Mouse (Mus musculus): ENCODE measurements around the gene Zbtb1. TPM values are rescaled to one million over a fixed set of nuclear protein-coding genes. Genes with fewer than 3 reads are reported as not detected.

Gene Zbtb1
- polyA plus RNA-seq, 1 experiment from 2014 or later, result 6.4 TPM

GRCm38 (mm10) chr12:76405971-76406370, 35.9 kb downstream of the Zbtb1 start:
- peak overlapping the region; percentile 77 for H3K9ac ChIP-seq
- 3% methylated on average over 23 of the region's 23 CpGs for WGBS
- ATAC-seq (ENCODE audit: extremely low read depth, insufficient number of reproducible peaks, low FRiP score, low TSS enrichment), result no peak

GRCm38 (mm10) chr12:76407184-76407583, 37.1 kb downstream of the Zbtb1 start:
- 70% methylated on average over 1 of the region's 1 CpGs for WGBS
- peaks cover 26% of the 10 kb centered on the region for H3K4me1 ChIP-seq
- H3K27ac ChIP-seq (replicated peaks), result no peak overlapping the region
- peaks cover 35% of the 10 kb centered on the region for H3K27me3 ChIP-seq (replicated peaks)
- no peaks in the 10 kb centered on the region for H3K36me3 ChIP-seq
- H3K4me2 ChIP-seq, result no peak overlapping the region
- ATAC-seq (ENCODE audit: extremely low read depth, insufficient number of reproducible peaks, low FRiP score, low TSS enrichment), result no peak
- no peak overlapping the region for H3K4me3 ChIP-seq
- no peaks in the 10 kb centered on the region for H3K9me3 ChIP-seq
- no peak overlapping the region for H3K9ac ChIP-seq

More at GRCm38 (mm10) chr12:76405971-76406370, 35.9 kb downstream of the Zbtb1 start:
- peaks cover 35% of the 10 kb centered on the region for H3K27me3 ChIP-seq (replicated peaks)
- no peaks in the 10 kb centered on the region for H3K9me3 ChIP-seq
- H3K4me1 ChIP-seq, result peaks cover 26% of the 10 kb centered on the region
- peak overlapping the region; percentile 61 for H3K4me3 ChIP-seq
- no peak overlapping the region for H3K27ac ChIP-seq (replicated peaks)
- no peaks in the 10 kb centered on the region for H3K36me3 ChIP-seq
- H3K4me2 ChIP-seq, result peak overlapping the region; percentile 97

- Histone ChIP-seq H3K9ac (no peak overlapping the region), H3K36me3 (no peaks in the 10 kb centered on the region), H3K4me3 (no peak overlapping the region), H3K27me3 (replicated peaks) (peaks cover 35% of the 10 kb centered on the region), H3K4me2 (no peak overlapping the region), H3K9me3 (no peaks in the 10 kb centered on the region), H3K4me1 (peaks cover 18% of the 10 kb centered on the region), H3K27ac (replicated peaks) (no peak overlapping the region)
- WGBS, result 64% methylated on average over 4 of the region's 4 CpGs
- ATAC-seq (ENCODE audit: extremely low read depth, insufficient number of reproducible peaks, low FRiP score, low TSS enrichment), result no peak
These were observed 39.1 kb downstream of the Zbtb1 start for GRCm38 (mm10) chr12:76409166-76409565.

- H3K36me3 ChIP-seq, result no peaks in the 10 kb centered on the region
- peaks cover 5% of the 10 kb centered on the region; the same call in 1 of the 2 replicates for H3K27me3 ChIP-seq (replicated peaks)
- no peak overlapping the region for H3K27ac ChIP-seq (replicated peaks)
- 65% methylated on average over 12 of the region's 12 CpGs for WGBS
- peaks cover 6% of the 10 kb centered on the region for H3K4me1 ChIP-seq
- no peak overlapping the region for H3K4me3 ChIP-seq
- no peak overlapping the region for H3K9ac ChIP-seq
- ATAC-seq (ENCODE audit: extremely low read depth, insufficient number of reproducible peaks, low FRiP score, low TSS enrichment), result no peak
- H3K4me2 ChIP-seq, result no peak overlapping the region
- no peaks in the 10 kb centered on the region for H3K9me3 ChIP-seq
These were observed 45.4 kb downstream of the Zbtb1 start for GRCm38 (mm10) chr12:76415383-76416010.

- H3K4me3 ChIP-seq, result peak within 1 kb of the TSS; percentile 57
- H3K9ac ChIP-seq, result peak within 1 kb of the TSS; percentile 79
- peak within 1 kb of the TSS; percentile 83 for H3K4me2 ChIP-seq
- no peaks in the 10 kb centered on the region for H3K9me3 ChIP-seq
- under 1% methylated on average over 37 of the region's 37 CpGs for WGBS
- H3K36me3 ChIP-seq, result no peaks in the 10 kb centered on the region
- H3K27ac ChIP-seq (replicated peaks), result peak within 1 kb of the TSS; percentile 32; the same call in 1 of the 2 replicates
- peaks cover 5% of the 10 kb centered on the region; the same call in 1 of the 2 replicates for H3K27me3 ChIP-seq (replicated peaks)
- no peak for ATAC-seq (ENCODE audit: extremely low read depth, insufficient number of reproducible peaks, low FRiP score, low TSS enrichment)
- peaks cover 6% of the 10 kb centered on the region for H3K4me1 ChIP-seq
These were observed 47.4 kb downstream of the Zbtb1 start, which contains the start of gene Ppp1r36 for GRCm38 (mm10) chr12:76417433-76417854. Gene Ppp1r36 (plus strand): TSS chr12:76417538.

GRCm38 (mm10) chr12:76418346-76418745, 48.3 kb downstream of the Zbtb1 start:
- H3K4me2 ChIP-seq, result no peak overlapping the region
- no peaks in the 10 kb centered on the region for H3K36me3 ChIP-seq
- H3K27ac ChIP-seq (replicated peaks), result no peak overlapping the region
- H3K27me3 ChIP-seq (replicated peaks), result peaks cover 5% of the 10 kb centered on the region; the same call in 1 of the 2 replicates
- no peaks in the 10 kb centered on the region for H3K9me3 ChIP-seq
- no peak overlapping the region for H3K4me3 ChIP-seq
- 85% methylated on average over 5 of the region's 5 CpGs for WGBS
- ATAC-seq (ENCODE audit: extremely low read depth, insufficient number of reproducible peaks, low FRiP score, low TSS enrichment), result no peak
- peaks cover 6% of the 10 kb centered on the region for H3K4me1 ChIP-seq
- H3K9ac ChIP-seq, result no peak overlapping the region

- ATAC-seq (ENCODE audit: extremely low read depth, insufficient number of reproducible peaks, low FRiP score, low TSS enrichment), result no peak
- H3K9me3 ChIP-seq, result no peaks in the 10 kb centered on the region
These were observed 55.2 kb downstream of the Zbtb1 start for GRCm38 (mm10) chr12:76425256-76425655.

GRCm38 (mm10) chr12:76427546-76427945, 57.5 kb downstream of the Zbtb1 start:
- H3K27me3 ChIP-seq (replicated peaks), result no peaks in the 10 kb centered on the region
- 45% methylated on average over 5 of the region's 5 CpGs for WGBS
- no peak overlapping the region for H3K27ac ChIP-seq (replicated peaks)
- no peaks in the 10 kb centered on the region for H3K36me3 ChIP-seq
- ATAC-seq (ENCODE audit: extremely low read depth, insufficient number of reproducible peaks, low FRiP score, low TSS enrichment), result no peak
- H3K4me1 ChIP-seq, result peaks cover 17% of the 10 kb centered on the region
- H3K9ac ChIP-seq, result no peak overlapping the region
- no peaks in the 10 kb centered on the region for H3K9me3 ChIP-seq
- peak overlapping the region; percentile 41 for H3K4me2 ChIP-seq
- no peak overlapping the region for H3K4me3 ChIP-seq

More at GRCm38 (mm10) chr12:76425256-76425655, 55.2 kb downstream of the Zbtb1 start:
- no peaks in the 10 kb centered on the region for H3K27me3 ChIP-seq (replicated peaks)
- H3K4me3 ChIP-seq, result no peak overlapping the region
- no peak overlapping the region for H3K9ac ChIP-seq
- H3K27ac ChIP-seq (replicated peaks), result no peak overlapping the region
- no peak overlapping the region for H3K4me2 ChIP-seq
- WGBS, result 86% methylated on average over 3 of the region's 3 CpGs
- peaks cover 8% of the 10 kb centered on the region; the same call in 1 of the 2 replicates for H3K4me1 ChIP-seq
- no peaks in the 10 kb centered on the region for H3K36me3 ChIP-seq

GRCm38 (mm10) chr12:76430879-76431406, 60.9 kb downstream of the Zbtb1 start:
- Histone ChIP-seq H3K27ac (replicated peaks) (peak overlapping the region; percentile 40; the same call in 1 of the 2 replicates), H3K27me3 (replicated peaks) (0 out of 2 replicates have a peak, but pooled peaks cover 4% of the 10 kb centered on the region), H3K4me2 (no peak overlapping the region), H3K9ac (no peak overlapping the region), H3K36me3 (no peaks in the 10 kb centered on the region), H3K4me3 (no peak overlapping the region), H3K4me1 (peaks cover 36% of the 10 kb centered on the region), H3K9me3 (no peaks in the 10 kb centered on the region)
- 20% methylated on average over 5 of the region's 5 CpGs for WGBS
- no peak for ATAC-seq (ENCODE audit: extremely low read depth, insufficient number of reproducible peaks, low FRiP score, low TSS enrichment)

GRCm38 (mm10) chr12:76431431-76431830, 61.4 kb downstream of the Zbtb1 start:
- WGBS, result 75% methylated on average over 6 of the region's 6 CpGs
- 0 out of 2 replicates have a peak overlapping the region, but pooled peaks have one; percentile 40 for H3K27ac ChIP-seq (replicated peaks)

GRCm38 (mm10) chr12:76434111-76434510, 64.0 kb downstream of the Zbtb1 start:
- Histone ChIP-seq H3K4me2 (peak overlapping the region; percentile 73), H3K27ac (replicated peaks) (peak overlapping the region; percentile 26), H3K9me3 (no peaks in the 10 kb centered on the region), H3K4me3 (peak overlapping the region; percentile 56; the same call in 1 of the 2 replicates), H3K4me1 (peaks cover 28% of the 10 kb centered on the region), H3K36me3 (no peaks in the 10 kb centered on the region), H3K9ac (no peak overlapping the region), H3K27me3 (replicated peaks) (peaks cover 12% of the 10 kb centered on the region)
- 16% methylated on average over 7 of the region's 7 CpGs for WGBS
- ATAC-seq (ENCODE audit: extremely low read depth, insufficient number of reproducible peaks, low FRiP score, low TSS enrichment), result no peak

More at GRCm38 (mm10) chr12:76431431-76431830, 61.4 kb downstream of the Zbtb1 start:
- no peaks in the 10 kb centered on the region for H3K36me3 ChIP-seq
- H3K9me3 ChIP-seq, result no peaks in the 10 kb centered on the region
- H3K9ac ChIP-seq, result no peak overlapping the region
- ATAC-seq (ENCODE audit: extremely low read depth, insufficient number of reproducible peaks, low FRiP score, low TSS enrichment), result no peak
- H3K4me1 ChIP-seq, result peaks cover 36% of the 10 kb centered on the region
- no peak overlapping the region for H3K4me3 ChIP-seq
- H3K4me2 ChIP-seq, result no peak overlapping the region
- H3K27me3 ChIP-seq (replicated peaks), result peaks cover 9% of the 10 kb centered on the region; the same call in 1 of the 2 replicates

All from heart, embryonic 13.5 days (tissue).